Mouse (Mus musculus): ENCODE results near the gene Daam1.

GRCm38 (mm10) chr12:71848037-71848776 is 17.3 kb downstream of the Daam1 start:
- TF ChIP-seq CTCF (IDR thresholded peaks at IDR 0.05; ENCODE audit: low read depth) (no peak), EP300 (IDR thresholded peaks at IDR 0.05; ENCODE audit: low read depth) (no peak)

All from liver, postnatal 0 days (tissue).